Mouse (Mus musculus) thymus, adult 2 months (tissue): ENCODE results near the gene Ccl12. TPM values are rescaled to one million over a fixed set of nuclear protein-coding genes. Genes with fewer than 3 reads are reported as not detected.

Experiments
- DNase-seq: peaks from one replicate; pipeline ENCODE4 v3.0.0; 2021
- H3K27ac ChIP-seq: fragments of 200-500 bp; 2 replicates; pipeline ENCODE4 v1.5.1; 2012; ENCODE audit warnings: low read length, control low read depth; ENCODE audit not compliant: control insufficient read depth, insufficient read depth
- H3K27me3 ChIP-seq: fragments of 200-500 bp; 2 replicates; pipeline ENCODE4 v1.6.1; 2012; ENCODE audit warnings: mild to moderate bottlenecking, low read length, moderate library complexity, mixed read lengths; ENCODE audit not compliant: control insufficient read depth, insufficient read depth
- H3K36me3 ChIP-seq: fragments of 200-500 bp; 2 replicates; pipeline ENCODE4 v1.6.1; 2012; ENCODE audit warnings: mild to moderate bottlenecking, low read length, moderate library complexity; ENCODE audit not compliant: control insufficient read depth, insufficient read depth
- H3K4me1 ChIP-seq: fragments of 200-500 bp; replicated peaks from 2 replicates; pipeline ENCODE4 v1.6.1; 2012; ENCODE audit warnings: low read length; ENCODE audit not compliant: control insufficient read depth, insufficient read depth
- H3K4me3 ChIP-seq: fragments of 200-500 bp; 2 replicates; pipeline ENCODE4 v1.5.1; 2012; ENCODE audit warnings: mild to moderate bottlenecking, low read length, control low read depth, moderate library complexity; ENCODE audit not compliant: control insufficient read depth, insufficient read depth
- CTCF ChIP-seq: fragments of 200-500 bp; IDR thresholded peaks from 2 replicates; pipeline ENCODE4 v1.5.1; 2012; ENCODE audit warnings: mild to moderate bottlenecking, control low read depth, low read length, moderate library complexity, borderline replicate concordance; ENCODE audit not compliant: control insufficient read depth, poor library complexity, insufficient read depth; ENCODE audit errors: extremely low read depth
- POLR2A ChIP-seq: fragments of 200-500 bp; IDR thresholded peaks from 2 replicates; pipeline ENCODE4 v1.6.1; 2012; ENCODE audit warnings: mild to moderate bottlenecking, low read length, control low read depth, moderate library complexity; ENCODE audit not compliant: control insufficient read depth, poor library complexity, insufficient read depth; ENCODE audit errors: extremely low read depth
- WGBS: fragments of 180-500 bp; shearing (Covaris S2); methylation state at CpG from one replicate; pipeline ENCODE4 v1.1.7; 2018; 5-methylcytosine and 5-hydroxymethylcytosine counted together
- polyA plus RNA-seq: library from polyadenylated mRNA; depleted of rRNA; stranded (reverse); fragments of >200 nt; gene quantifications from 2 replicates; pipeline ENCODE4 v1.2.3, GENCODE M21; 2012; rRNA removed

Ccl12 gene
- polyA plus RNA-seq: 5.4 and 10.5 TPM in 2 replicates

- Histone ChIP-seq H3K4me3 (no peak within 1 kb of the TSS), H3K36me3 (no peaks in the 10 kb centered on the region), H3K27me3 (no peaks in the 10 kb centered on the region), H3K4me1 (no peaks in the 10 kb centered on the region), H3K27ac (no peak within 1 kb of the TSS)
- no peak for DNase-seq
- TF ChIP-seq POLR2A (no peak), CTCF (no peak)
- WGBS: 45% methylated on average over 2 of the region's 2 CpGs
Observed at GRCm38 (mm10) chr11:82101529-82101928, at the start of gene Ccl12. Ccl12 (plus strand) TSS chr11:82101845.

- no peak for TF ChIP-seq CTCF
- TF ChIP-seq POLR2A: no peak
- H3K4me1 ChIP-seq: no peaks in the 10 kb centered on the region
- H3K27me3 ChIP-seq: no peaks in the 10 kb centered on the region
- no peak overlapping the region for H3K27ac ChIP-seq
- no peak for DNase-seq
- H3K36me3 ChIP-seq: no peaks in the 10 kb centered on the region
- H3K4me3 ChIP-seq: no peak overlapping the region
- 92% methylated on average over 7 of the region's 7 CpGs for WGBS
Observed at GRCm38 (mm10) chr11:82053849-82054248, 47.8 kb upstream of the Ccl12 start.

GRCm38 (mm10) chr11:82057646-82058045 is 44.0 kb upstream of the Ccl12 start, which contains the start of gene Ccl11:
Ccl11 (plus strand) TSS chr11:82057823.
- H3K27ac ChIP-seq: no peak within 1 kb of the TSS
- 81% methylated on average over 6 of the region's 6 CpGs for WGBS
- no peak within 1 kb of the TSS for H3K4me3 ChIP-seq
- H3K4me1 ChIP-seq: no peaks in the 10 kb centered on the region
- DNase-seq: no peak
- TF ChIP-seq CTCF (no peak), POLR2A (no peak)
- H3K36me3 ChIP-seq: no peaks in the 10 kb centered on the region
- H3K27me3 ChIP-seq: no peaks in the 10 kb centered on the region

- no peak overlapping the region for H3K4me3 ChIP-seq
- no peak overlapping the region for H3K27ac ChIP-seq
- TF ChIP-seq POLR2A (no peak), CTCF (no peak)
- H3K27me3 ChIP-seq: no peaks in the 10 kb centered on the region
- DNase-seq: no peak
- H3K36me3 ChIP-seq: no peaks in the 10 kb centered on the region
- WGBS: 86% methylated on average over 3 of the region's 3 CpGs
- no peaks in the 10 kb centered on the region for H3K4me1 ChIP-seq
Observed at GRCm38 (mm10) chr11:82062226-82062625, 39.4 kb upstream of the Ccl12 start.

GRCm38 (mm10) chr11:82063454-82063853 is 38.2 kb upstream of the Ccl12 start:
- H3K4me1 ChIP-seq: no peaks in the 10 kb centered on the region
- H3K27ac ChIP-seq: no peak overlapping the region
- TF ChIP-seq POLR2A (no peak), CTCF (no peak)
- no peak for DNase-seq
- H3K27me3 ChIP-seq: no peaks in the 10 kb centered on the region
- H3K4me3 ChIP-seq: no peak overlapping the region
- H3K36me3 ChIP-seq: no peaks in the 10 kb centered on the region
- 86% methylated on average over 2 of the region's 2 CpGs for WGBS

- H3K4me3 ChIP-seq: no peak overlapping the region
- H3K27me3 ChIP-seq: no peaks in the 10 kb centered on the region
- H3K4me1 ChIP-seq: no peaks in the 10 kb centered on the region
- no peak overlapping the region for H3K27ac ChIP-seq
- 91% methylated on average over 7 of the region's 7 CpGs for WGBS
- H3K36me3 ChIP-seq: no peaks in the 10 kb centered on the region
- TF ChIP-seq POLR2A (no peak), CTCF (no peak)
- no peak for DNase-seq
Observed at GRCm38 (mm10) chr11:82066953-82067571, 34.6 kb upstream of the Ccl12 start.

- no peak for DNase-seq
- WGBS: 86% methylated on average over 3 of the region's 3 CpGs
Observed at GRCm38 (mm10) chr11:82071076-82071475, 30.6 kb upstream of the Ccl12 start.

More at GRCm38 (mm10) chr11:82071076-82071475, 30.6 kb upstream of the Ccl12 start:
- Histone ChIP-seq H3K4me3 (no peak overlapping the region), H3K4me1 (no peaks in the 10 kb centered on the region), H3K27ac (no peak overlapping the region), H3K36me3 (no peaks in the 10 kb centered on the region), H3K27me3 (no peaks in the 10 kb centered on the region)
- no peak for TF ChIP-seq CTCF
- no peak for TF ChIP-seq POLR2A
